Mouse (Mus musculus) intestine, embryonic 16.5 days (tissue): ENCODE measurements around the gene Cdc20. TPM values are rescaled to one million over a fixed set of nuclear protein-coding genes. Genes with fewer than 3 reads are reported as not detected.
A peak's percentile ranks its signal among the peaks of the same experiment; 100 is the strongest.

Experiments
- ATAC-seq: fragments of 200-750 bp; cut with Nextera tagmentation; 2 replicates; pipeline ENCODE4 v1.8.0; 2017; ENCODE audit warnings: moderate TSS enrichment, moderate library complexity
- H3K27ac ChIP-seq: fragments of 300-500 bp; sonication (generic); 2 replicates; pipeline ENCODE4 v1.5.1; 2014; ENCODE audit warnings: mild to moderate bottlenecking, low read length
- H3K27me3 ChIP-seq: fragments of 300-500 bp; sonication (generic); replicated peaks from 2 replicates; pipeline ENCODE4 v1.6.1; 2014; ENCODE audit warnings: low read length, control low read depth, mixed read lengths; ENCODE audit not compliant: control insufficient read depth, insufficient read depth
- H3K36me3 ChIP-seq: fragments of 300-500 bp; sonication (generic); 2 replicates; pipeline ENCODE4 v1.6.1; 2014; ENCODE audit warnings: low read length, control low read depth; ENCODE audit not compliant: control insufficient read depth, insufficient read depth
- H3K4me1 ChIP-seq: fragments of 300-500 bp; sonication (generic); 2 replicates; pipeline ENCODE4 v1.6.1; 2014; ENCODE audit warnings: low read length, control low read depth, mixed read lengths; ENCODE audit not compliant: control insufficient read depth, insufficient read depth
- H3K4me2 ChIP-seq: fragments of 300-500 bp; sonication (generic); 2 replicates; pipeline ENCODE4 v1.6.1; 2014; ENCODE audit warnings: low read depth, low read length, control low read depth
- H3K4me3 ChIP-seq: fragments of 300-500 bp; sonication (generic); 2 replicates; pipeline ENCODE4 v1.5.1; 2014; ENCODE audit warnings: mild to moderate bottlenecking, low read length
- H3K9ac ChIP-seq: fragments of 300-500 bp; sonication (generic); 2 replicates; pipeline ENCODE4 v1.6.1; 2014; ENCODE audit warnings: low read depth, low read length
- H3K9me3 ChIP-seq: fragments of 300-500 bp; sonication (generic); 2 replicates; pipeline ENCODE4 v1.6.1; 2016; ENCODE audit warnings: low read length, control low read depth; ENCODE audit not compliant: control insufficient read depth
- WGBS: fragments of 180-500 bp; shearing (Covaris S2); extraction: QIAGEN DNeasy Blood & Tissue Kit; methylation state at CpG from one replicate; pipeline ENCODE4 v1.1.7; 2014; 5-methylcytosine and 5-hydroxymethylcytosine counted together
- polyA plus RNA-seq: library from polyadenylated mRNA; unstranded; fragments of >200 nt; fragmentation: Nextera tagmentation; extraction: Ambion mirVana; gene quantifications from 2 replicates; pipeline ENCODE4 v1.2.1, GENCODE M21; 2015

Cdc20 gene
- polyA plus RNA-seq, 1 experiment from 2014 or later: 226 TPM

GRCm38 (mm10) chr4:118445781-118446414 lies 8.7 kb upstream of the Cdc20 start:
- Histone ChIP-seq H3K4me1 (peaks cover 10% of the 10 kb centered on the region; the same call in 1 of the 2 replicates), H3K9me3 (no peaks in the 10 kb centered on the region), H3K4me3 (peak overlapping the region; percentile 48), H3K27me3 (no peaks in the 10 kb centered on the region), H3K9ac (peak overlapping the region; percentile 66), H3K4me2 (peak overlapping the region; percentile 80), H3K36me3 (no peaks in the 10 kb centered on the region), H3K27ac (no peak overlapping the region)
- WGBS: 24% methylated on average over 18 of the region's 18 CpGs
- peak; percentile 85 for ATAC-seq

- Histone ChIP-seq H3K9me3 (no peaks in the 10 kb centered on the region), H3K27ac (no peak overlapping the region), H3K4me2 (no peak overlapping the region), H3K36me3 (no peaks in the 10 kb centered on the region), H3K4me3 (no peak overlapping the region), H3K27me3 (no peaks in the 10 kb centered on the region), H3K4me1 (peaks cover 10% of the 10 kb centered on the region; the same call in 1 of the 2 replicates), H3K9ac (no peak overlapping the region)
- no peak for ATAC-seq
- WGBS: 85% methylated on average over 10 of the region's 10 CpGs
Observed at GRCm38 (mm10) chr4:118445088-118445487, 7.9 kb upstream of the Cdc20 start.

- H3K36me3 ChIP-seq: 0 out of 2 replicates have a peak, but pooled peaks cover 7% of the 10 kb centered on the region
- H3K27me3 ChIP-seq: no peaks in the 10 kb centered on the region
- 5% methylated on average over 12 of the region's 12 CpGs for WGBS
- H3K27ac ChIP-seq: peak overlapping the region; percentile 89
- no peak for ATAC-seq
- peak overlapping the region; percentile 88 for H3K9ac ChIP-seq
- H3K4me2 ChIP-seq: peak overlapping the region; percentile 97
- H3K9me3 ChIP-seq: no peaks in the 10 kb centered on the region
- peaks cover 26% of the 10 kb centered on the region for H3K4me1 ChIP-seq
- H3K4me3 ChIP-seq: peak overlapping the region; percentile 74
Observed at GRCm38 (mm10) chr4:118437829-118438253, 689 bp upstream of the Cdc20 start.

GRCm38 (mm10) chr4:118432332-118432731 lies 4.8 kb downstream of the Cdc20 start:
- WGBS: 68% methylated on average over 8 of the region's 8 CpGs

GRCm38 (mm10) chr4:118429215-118429895 lies 7.8 kb downstream of the Cdc20 start:
- H3K36me3 ChIP-seq: peaks cover 21% of the 10 kb centered on the region
- no peak for ATAC-seq
- H3K27me3 ChIP-seq: no peaks in the 10 kb centered on the region
- peak overlapping the region; percentile 89 for H3K27ac ChIP-seq
- peaks cover 28% of the 10 kb centered on the region for H3K4me1 ChIP-seq
- no peaks in the 10 kb centered on the region for H3K9me3 ChIP-seq
- H3K4me2 ChIP-seq: peak overlapping the region; percentile 83
- 44% methylated on average over 7 of the region's 7 CpGs for WGBS
- H3K9ac ChIP-seq: peak overlapping the region; percentile 92
- H3K4me3 ChIP-seq: peak overlapping the region; percentile 72

More at GRCm38 (mm10) chr4:118432332-118432731, 4.8 kb downstream of the Cdc20 start:
- ATAC-seq: no peak
- Histone ChIP-seq H3K4me2 (no peak overlapping the region), H3K36me3 (peaks cover 21% of the 10 kb centered on the region), H3K9ac (no peak overlapping the region), H3K4me3 (no peak overlapping the region), H3K27ac (peak overlapping the region; percentile 19; the same call in 1 of the 2 replicates), H3K27me3 (no peaks in the 10 kb centered on the region), H3K9me3 (no peaks in the 10 kb centered on the region), H3K4me1 (peaks cover 43% of the 10 kb centered on the region)

- H3K27me3 ChIP-seq: no peaks in the 10 kb centered on the region
- H3K36me3 ChIP-seq: peaks cover 21% of the 10 kb centered on the region
- WGBS: 27% methylated on average over 15 of the region's 15 CpGs
- no peaks in the 10 kb centered on the region for H3K9me3 ChIP-seq
- H3K4me3 ChIP-seq: peak overlapping the region; percentile 72
- peaks cover 26% of the 10 kb centered on the region for H3K4me1 ChIP-seq
- peak overlapping the region; percentile 89 for H3K27ac ChIP-seq
- peak overlapping the region; percentile 83 for H3K4me2 ChIP-seq
- H3K9ac ChIP-seq: peak overlapping the region; percentile 92
- peak; percentile 48 for ATAC-seq
Observed at GRCm38 (mm10) chr4:118428531-118429214, 8.5 kb downstream of the Cdc20 start.

GRCm38 (mm10) chr4:118427768-118428451 lies 9.2 kb downstream of the Cdc20 start, which contains the start of gene Elovl1:
TSS of gene Elovl1 (plus strand) at chr4:118428093.
- Histone ChIP-seq H3K9ac (peak within 1 kb of the TSS; percentile 92), H3K27ac (peak within 1 kb of the TSS; percentile 89), H3K36me3 (peaks cover 15% of the 10 kb centered on the region), H3K4me3 (peak within 1 kb of the TSS; percentile 72), H3K4me2 (peak within 1 kb of the TSS; percentile 83), H3K4me1 (peaks cover 26% of the 10 kb centered on the region), H3K9me3 (no peaks in the 10 kb centered on the region), H3K27me3 (no peaks in the 10 kb centered on the region)
- ATAC-seq: peak; percentile 96
- WGBS: under 1% methylated on average over 16 of the region's 31 CpGs

GRCm38 (mm10) chr4:118427415-118427767 lies 9.8 kb downstream of the Cdc20 start:
- peaks cover 13% of the 10 kb centered on the region for H3K36me3 ChIP-seq
- peak overlapping the region; percentile 81 for H3K27ac ChIP-seq
- H3K4me1 ChIP-seq: peaks cover 26% of the 10 kb centered on the region
- no peaks in the 10 kb centered on the region for H3K9me3 ChIP-seq
- H3K9ac ChIP-seq: peak overlapping the region; percentile 77
- ATAC-seq: peak; percentile 29; the same call in 1 of the 2 replicates
- H3K4me2 ChIP-seq: peak overlapping the region; percentile 71
- peak overlapping the region; percentile 72 for H3K4me3 ChIP-seq
- WGBS: 1% methylated on average over 5 of the region's 5 CpGs
- no peaks in the 10 kb centered on the region for H3K27me3 ChIP-seq

GRCm38 (mm10) chr4:118425374-118425773 lies 11.8 kb downstream of the Cdc20 start:
- H3K36me3 ChIP-seq: no peaks in the 10 kb centered on the region
- WGBS: 100% methylated on average over 1 of the region's 1 CpGs

More at GRCm38 (mm10) chr4:118425374-118425773, 11.8 kb downstream of the Cdc20 start:
- no peak overlapping the region for H3K9ac ChIP-seq
- H3K4me2 ChIP-seq: no peak overlapping the region
- no peak overlapping the region for H3K27ac ChIP-seq
- no peaks in the 10 kb centered on the region for H3K9me3 ChIP-seq
- H3K27me3 ChIP-seq: no peaks in the 10 kb centered on the region
- no peak overlapping the region for H3K4me3 ChIP-seq
- ATAC-seq: no peak
- peaks cover 30% of the 10 kb centered on the region for H3K4me1 ChIP-seq
